Mouse (Mus musculus) limb, embryonic 14.5 days (tissue): ENCODE measurements around the gene Npb. TPM values are rescaled to one million over a fixed set of nuclear protein-coding genes. Genes with fewer than 3 reads are reported as not detected.

Experiments used
- ATAC-seq: fragments of 200-750 bp; cut with Nextera tagmentation; 2 replicates; pipeline ENCODE4 v1.8.0; 2017; ENCODE audit warnings: low read depth, moderate number of reproducible peaks, moderate TSS enrichment; ENCODE audit not compliant: low FRiP score
- DNase-seq: peaks from one replicate; pipeline ENCODE4 v3.0.0-alpha.2; 2015; ENCODE audit warnings: low spot score
- H3K27ac ChIP-seq: fragments of 300-500 bp; sonication (generic); replicated peaks from 2 replicates; pipeline ENCODE4 v1.5.1; 2014; ENCODE audit warnings: low read depth, mild to moderate bottlenecking, low read length, moderate library complexity, mixed read lengths
- H3K27me3 ChIP-seq: fragments of 300-500 bp; sonication (generic); 2 replicates; pipeline ENCODE4 v1.6.1; 2014; ENCODE audit warnings: low read length, mixed read lengths; ENCODE audit not compliant: control insufficient read depth, insufficient read depth
- H3K36me3 ChIP-seq: fragments of 300-500 bp; sonication (generic); 2 replicates; pipeline ENCODE4 v1.6.1; 2014; ENCODE audit warnings: mild to moderate bottlenecking, low read length, moderate library complexity, mixed read lengths; ENCODE audit not compliant: control insufficient read depth, insufficient read depth
- H3K4me1 ChIP-seq: fragments of 300-500 bp; sonication (generic); 2 replicates; pipeline ENCODE4 v1.6.1; 2014; ENCODE audit warnings: antibody characterized with exemption, low read length, mixed read lengths; ENCODE audit not compliant: control insufficient read depth, insufficient read depth
- H3K4me2 ChIP-seq: fragments of 300-500 bp; sonication (generic); replicated peaks from 2 replicates; pipeline ENCODE4 v1.6.1; 2014; ENCODE audit warnings: low read depth, mild to moderate bottlenecking, low read length, moderate library complexity; ENCODE audit not compliant: severe bottlenecking
- H3K4me3 ChIP-seq: fragments of 300-500 bp; sonication (generic); replicated peaks from 2 replicates; pipeline ENCODE4 v1.5.1; 2014; ENCODE audit warnings: low read length
- H3K9ac ChIP-seq: fragments of 300-500 bp; sonication (generic); 2 replicates; pipeline ENCODE4 v1.6.1; 2014; ENCODE audit warnings: mild to moderate bottlenecking, low read depth, low read length, moderate library complexity; ENCODE audit not compliant: severe bottlenecking
- H3K9me3 ChIP-seq: fragments of 300-500 bp; sonication (generic); 2 replicates; pipeline ENCODE4 v1.6.1; 2016; ENCODE audit warnings: low read length; ENCODE audit not compliant: control insufficient read depth
- POLR2A ChIP-seq: fragments of 200-500 bp; IDR thresholded peaks from 2 replicates; pipeline ENCODE4 v1.8.0; 2012; ENCODE audit warnings: inconsistent platforms, mild to moderate bottlenecking, moderate library complexity, borderline replicate concordance; ENCODE audit not compliant: insufficient read depth, insufficient read length; ENCODE audit errors: extremely low read depth
- WGBS: fragments of 180-500 bp; shearing (Covaris S2); extraction: QIAGEN DNeasy Blood & Tissue Kit; methylation state at CpG from one replicate; pipeline ENCODE4 v1.1.7; 2014; 5-methylcytosine and 5-hydroxymethylcytosine counted together
- polyA plus RNA-seq, 2 experiments: library from polyadenylated mRNA; depleted of rRNA in 1 of 2; stranded (reverse) in 1 of 2; unstranded in 1 of 2; fragments of >200 nt; fragmentation: Nextera tagmentation in 1 of 2; extraction: Ambion mirVana in 1 of 2; gene quantifications; 2 replicates each; pipeline versions ENCODE4 v1.2.1 to v1.2.3; 2012 to 2014

Npb gene
- polyA plus RNA-seq, 2 experiments: 2.1 to 2.7 TPM

GRCm38 (mm10) chr11:120577211-120578023, 30.9 kb upstream of the Npb start:
- ATAC-seq: no peak
- H3K4me2 ChIP-seq: no peak overlapping the region

GRCm38 (mm10) chr11:120578024-120578693, 30.1 kb upstream of the Npb start:
- ATAC-seq (no peak), DNase-seq (no peak)
- no peaks in the 10 kb centered on the region for H3K9me3 ChIP-seq
- H3K36me3 ChIP-seq: peaks cover 33% of the 10 kb centered on the region
- H3K4me1 ChIP-seq: peaks cover 25% of the 10 kb centered on the region
- H3K27ac ChIP-seq: no peak overlapping the region
- no peak for TF ChIP-seq POLR2A
- 83% methylated on average over 10 of the region's 10 CpGs for WGBS
- no peak overlapping the region for H3K4me2 ChIP-seq
- H3K4me3 ChIP-seq: no peak overlapping the region
- H3K9ac ChIP-seq: 0 out of 2 replicates have a peak overlapping the region, but pooled peaks have one; percentile 4
- no peaks in the 10 kb centered on the region for H3K27me3 ChIP-seq

More at GRCm38 (mm10) chr11:120577211-120578023, 30.9 kb upstream of the Npb start:
- WGBS: 87% methylated on average over 7 of the region's 7 CpGs
- H3K9me3 ChIP-seq: no peaks in the 10 kb centered on the region
- peaks cover 33% of the 10 kb centered on the region for H3K36me3 ChIP-seq
- H3K4me1 ChIP-seq: peaks cover 24% of the 10 kb centered on the region
- H3K9ac ChIP-seq: 0 out of 2 replicates have a peak overlapping the region, but pooled peaks have one; percentile 4
- H3K4me3 ChIP-seq: no peak overlapping the region
- DNase-seq: peak; percentile 51
- TF ChIP-seq POLR2A: no peak
- H3K27ac ChIP-seq: no peak overlapping the region
- no peaks in the 10 kb centered on the region for H3K27me3 ChIP-seq

- TF ChIP-seq POLR2A: no peak
- no peak overlapping the region for H3K4me3 ChIP-seq
- H3K4me1 ChIP-seq: peaks cover 25% of the 10 kb centered on the region
Measured at GRCm38 (mm10) chr11:120578694-120579243, 29.5 kb upstream of the Npb start.

GRCm38 (mm10) chr11:120579316-120580107, 28.8 kb upstream of the Npb start:
- Histone ChIP-seq H3K4me1 (peaks cover 22% of the 10 kb centered on the region), H3K27ac (no peak overlapping the region), H3K9me3 (no peaks in the 10 kb centered on the region), H3K4me3 (peak overlapping the region; percentile 82), H3K27me3 (no peaks in the 10 kb centered on the region), H3K4me2 (peak overlapping the region; percentile 96), H3K36me3 (peaks cover 39% of the 10 kb centered on the region), H3K9ac (peak overlapping the region; percentile 85)
- TF ChIP-seq POLR2A: no peak
- 59% methylated on average over 15 of the region's 15 CpGs for WGBS
- DNase-seq (peak; percentile 73), ATAC-seq (no peak)

More at GRCm38 (mm10) chr11:120578694-120579243, 29.5 kb upstream of the Npb start:
- H3K9me3 ChIP-seq: no peaks in the 10 kb centered on the region
- 0 out of 2 replicates have a peak overlapping the region, but pooled peaks have one; percentile 85 for H3K9ac ChIP-seq
- H3K4me2 ChIP-seq: no peak overlapping the region
- no peak for ATAC-seq
- H3K27ac ChIP-seq: no peak overlapping the region
- 80% methylated on average over 11 of the region's 11 CpGs for whole genome bisulfite sequencing
- peaks cover 34% of the 10 kb centered on the region for H3K36me3 ChIP-seq
- no peak for DNase-seq
- no peaks in the 10 kb centered on the region for H3K27me3 ChIP-seq
